Mouse (Mus musculus) ES-Bruce4 (cell line): Measurements from ENCODE around the gene Cyp2d10. TPM values are rescaled to one million over a fixed set of nuclear protein-coding genes. Genes with fewer than 3 reads are reported as not detected.
"Not testable (repeated sequence)": the region's sequence is repeated elsewhere in the genome, so short reads cannot be mapped to it uniquely, and the experiment has no call there.

Source experiments
- H3K27ac ChIP-seq: 2 replicates; pipeline ENCODE4 v1.5.1; 2012; ENCODE audit warnings: low read length, inconsistent platforms; ENCODE audit not compliant: insufficient read depth
- H3K27me3 ChIP-seq: 2 replicates; pipeline ENCODE4 v1.6.1; 2012; ENCODE audit warnings: mild to moderate bottlenecking, low read length, inconsistent platforms; ENCODE audit not compliant: control insufficient read depth, poor library complexity, insufficient read depth, severe bottlenecking
- H3K36me3 ChIP-seq: 2 replicates; pipeline ENCODE4 v1.6.1; 2012; ENCODE audit warnings: inconsistent platforms, mild to moderate bottlenecking, low read length, moderate library complexity; ENCODE audit not compliant: control insufficient read depth, poor library complexity, insufficient read depth, severe bottlenecking
- H3K4me1 ChIP-seq: one replicate; pipeline ENCODE4 v1.8.1; 2011; ENCODE audit warnings: low read length; ENCODE audit not compliant: control insufficient read depth, insufficient read depth
- H3K4me3 ChIP-seq: 2 replicates; pipeline ENCODE4 v1.5.1; 2011; ENCODE audit warnings: low read depth, mild to moderate bottlenecking, low read length
- H3K9ac ChIP-seq: 2 replicates; pipeline ENCODE4 v1.6.1; 2012; ENCODE audit warnings: low read depth, mild to moderate bottlenecking, inconsistent platforms; ENCODE audit not compliant: poor library complexity, severe bottlenecking
- H3K9me3 ChIP-seq: replicated peaks from 2 replicates; pipeline ENCODE4 v1.6.1; 2012; ENCODE audit warnings: mild to moderate bottlenecking, low read length, inconsistent platforms; ENCODE audit not compliant: control insufficient read depth, poor library complexity, insufficient read depth, severe bottlenecking
- CTCF ChIP-seq: IDR thresholded peaks from one replicate; pipeline ENCODE4 v1.8.1; 2011; ENCODE audit warnings: low read depth, low read length
- EP300 ChIP-seq: IDR thresholded peaks from 2 replicates; pipeline ENCODE4 v1.6.1; 2011; ENCODE audit warnings: low read depth, low read length; ENCODE audit not compliant: insufficient read depth
- POLR2A ChIP-seq: IDR thresholded peaks from one replicate; pipeline ENCODE4 v1.8.1; 2011; ENCODE audit warnings: low read length; ENCODE audit not compliant: insufficient read depth
- polyA plus RNA-seq: library from polyadenylated mRNA; stranded (reverse); fragments of >200 nt; gene quantifications from 2 replicates; pipeline ENCODE4 v1.2.4, GENCODE M21; 2011; ENCODE audit warnings: low read depth; ENCODE audit not compliant: missing spikeins, insufficient read depth, insufficient read length

Cyp2d10 gene
- polyA plus RNA-seq, 1 experiment, result not detected

DNA sequence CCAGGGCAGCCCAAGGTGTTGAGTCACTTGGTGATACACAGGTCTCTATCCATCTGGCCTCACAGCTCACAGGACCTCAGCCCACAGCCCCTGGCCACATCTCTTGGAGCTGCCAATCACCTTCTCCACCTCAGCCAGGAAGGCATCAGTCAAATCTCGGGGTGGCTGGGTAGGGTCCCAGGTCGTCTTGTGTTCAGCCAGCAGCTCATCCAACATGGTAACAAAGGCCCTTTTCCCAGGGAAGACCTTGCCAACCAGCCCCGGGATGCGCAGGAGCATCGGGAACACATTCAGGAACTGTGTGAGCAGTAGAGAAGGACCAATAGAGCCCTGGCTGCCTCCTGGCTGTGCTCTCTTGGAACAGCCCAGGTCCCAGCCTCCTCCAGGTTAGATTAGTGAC, 34.0 kb downstream of the Cyp2d10 start:
- Histone ChIP-seq H3K9me3 (no peaks in the 10 kb centered on the region), H3K27ac (no peak overlapping the region), H3K9ac (no peak overlapping the region), H3K36me3 (no peaks in the 10 kb centered on the region), H3K27me3 (no peaks in the 10 kb centered on the region), H3K4me3 (no peak overlapping the region), H3K4me1 (no peaks in the 10 kb centered on the region)
- TF ChIP-seq POLR2A (no peak), CTCF (no peak), EP300 (no peak)

DNA sequence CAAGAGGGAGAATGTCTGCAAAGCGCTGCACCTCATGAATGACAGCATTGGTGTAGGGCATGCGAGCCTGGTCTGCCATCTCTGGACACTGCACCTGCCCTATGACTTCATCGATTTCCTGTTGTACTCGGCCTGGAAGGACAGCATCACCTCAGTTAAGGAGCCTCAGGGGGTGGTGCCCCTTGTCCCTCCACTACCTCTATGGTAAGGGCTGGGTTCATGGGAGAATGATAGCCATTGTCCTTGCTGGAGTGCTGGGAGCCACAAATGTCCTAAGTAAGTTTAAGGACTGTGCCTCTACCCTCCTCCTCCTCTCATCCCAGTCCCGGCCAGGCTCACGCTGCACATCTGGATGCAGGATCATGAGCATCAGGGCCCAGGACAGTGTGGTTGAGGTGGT, 34.5 kb downstream of the Cyp2d10 start:
- Histone ChIP-seq H3K4me3 (no peak overlapping the region), H3K27ac (no peak overlapping the region), H3K27me3 (no peaks in the 10 kb centered on the region), H3K9ac (no peak overlapping the region), H3K4me1 (no peaks in the 10 kb centered on the region), H3K9me3 (no peaks in the 10 kb centered on the region), H3K36me3 (no peaks in the 10 kb centered on the region)
- TF ChIP-seq POLR2A (no peak), EP300 (no peak)

DNA sequence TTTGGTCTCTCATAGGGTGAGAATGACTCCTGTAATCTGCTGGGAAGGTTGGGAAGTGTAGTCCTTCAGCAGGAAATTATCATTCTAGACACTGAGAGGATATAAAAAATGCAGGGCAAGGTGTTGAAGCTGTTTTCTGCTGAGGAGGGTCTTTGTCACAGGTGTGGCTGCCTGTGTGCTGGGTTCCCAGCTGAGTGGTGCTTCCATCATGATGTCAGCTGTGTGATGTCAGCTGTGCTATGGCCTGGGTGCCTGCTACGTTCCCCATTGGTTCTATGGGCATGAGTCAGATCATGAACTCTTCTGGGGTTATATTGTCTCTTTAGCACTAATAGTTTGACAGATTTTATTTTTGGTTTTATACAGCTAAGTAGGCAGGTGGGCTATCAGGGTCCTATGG, 38.1 kb downstream of the Cyp2d10 start:
- Histone ChIP-seq H3K4me1 (no peaks in the 10 kb centered on the region), H3K36me3 (no peaks in the 10 kb centered on the region), H3K4me3 (no peak overlapping the region), H3K27me3 (no peaks in the 10 kb centered on the region), H3K27ac (no peak overlapping the region), H3K9ac (no peak overlapping the region), H3K9me3 (no peaks in the 10 kb centered on the region)
- TF ChIP-seq CTCF (no peak), EP300 (no peak), POLR2A (no peak)

- H3K27ac ChIP-seq, result no peak overlapping the region
- no peaks in the 10 kb centered on the region for H3K36me3 ChIP-seq
- H3K27me3 ChIP-seq, result no peaks in the 10 kb centered on the region
- no peaks in the 10 kb centered on the region for H3K9me3 ChIP-seq
- no peak overlapping the region for H3K4me3 ChIP-seq
- no peaks in the 10 kb centered on the region for H3K4me1 ChIP-seq
- no peak for TF ChIP-seq EP300
- no peak for TF ChIP-seq POLR2A
- TF ChIP-seq CTCF, result no peak
- H3K9ac ChIP-seq, result no peak overlapping the region
These were observed 38.8 kb downstream of the Cyp2d10 start for GRCm38 (mm10) chr15:82368146-82368545.

GRCm38 (mm10) chr15:82364561-82364960, 42.4 kb downstream of the Cyp2d10 start:
- not testable (repeated sequence) for H3K27ac ChIP-seq

DNA sequence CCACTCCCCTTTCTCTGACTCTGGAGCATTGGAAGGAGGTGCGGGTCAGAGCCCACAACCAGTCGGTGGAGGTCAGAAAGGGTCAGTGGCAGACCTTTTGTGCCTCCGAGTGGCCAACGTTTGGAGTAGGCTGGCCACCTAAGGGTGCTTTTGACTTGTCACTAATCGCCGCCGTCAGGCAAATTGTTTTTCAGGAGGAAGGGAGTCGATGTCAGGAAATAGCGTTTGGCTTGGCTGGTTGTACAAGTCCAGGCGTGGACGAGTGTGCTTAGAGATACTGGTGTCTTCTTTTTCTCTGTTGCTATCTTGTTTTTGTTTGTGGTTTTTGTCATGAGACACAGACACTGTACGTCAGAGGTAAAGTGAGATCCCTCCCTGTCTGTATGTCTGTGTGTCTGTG, 43.2 kb downstream of the Cyp2d10 start:
- H3K27ac ChIP-seq, H3K4me3 ChIP-seq, H3K9me3 ChIP-seq, H3K4me1 ChIP-seq, H3K27me3 ChIP-seq, H3K9ac ChIP-seq, H3K36me3 ChIP-seq: not testable (repeated sequence)

More at GRCm38 (mm10) chr15:82364561-82364960, 42.4 kb downstream of the Cyp2d10 start:
- H3K4me1 ChIP-seq, H3K27me3 ChIP-seq, H3K4me3 ChIP-seq, H3K36me3 ChIP-seq, H3K9me3 ChIP-seq, H3K9ac ChIP-seq: not testable (repeated sequence)

DNA sequence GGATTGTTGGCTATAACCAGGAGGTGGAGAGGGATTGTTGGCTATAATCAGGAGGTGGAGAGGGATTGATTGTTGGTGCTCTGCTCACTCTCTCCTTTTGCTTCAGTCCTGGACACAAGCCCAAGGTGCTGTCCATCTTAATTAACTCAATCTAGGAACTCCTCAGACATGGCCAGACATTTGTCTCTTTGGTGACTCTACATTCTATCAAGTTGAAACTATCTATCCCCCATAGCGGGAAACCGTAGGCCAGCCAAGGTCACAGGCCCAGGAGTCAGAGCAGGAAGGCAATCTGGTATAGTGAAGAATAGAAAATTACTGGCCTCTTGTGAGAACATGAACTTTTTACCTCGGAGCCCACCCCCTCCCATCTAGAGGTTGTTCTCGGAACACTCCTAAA, 44.8 kb downstream of the Cyp2d10 start:
- no peak overlapping the region for H3K4me3 ChIP-seq
- H3K27ac ChIP-seq, result no peak overlapping the region
- no peaks in the 10 kb centered on the region for H3K27me3 ChIP-seq
- no peaks in the 10 kb centered on the region for H3K9me3 ChIP-seq
- no peaks in the 10 kb centered on the region for H3K4me1 ChIP-seq
- H3K36me3 ChIP-seq, result no peaks in the 10 kb centered on the region
- TF ChIP-seq POLR2A (no peak), EP300 (no peak)
- no peak overlapping the region for H3K9ac ChIP-seq
